9 mouse cellular contexts compared by ENCODE assay signal in the genomic region with DNA sequence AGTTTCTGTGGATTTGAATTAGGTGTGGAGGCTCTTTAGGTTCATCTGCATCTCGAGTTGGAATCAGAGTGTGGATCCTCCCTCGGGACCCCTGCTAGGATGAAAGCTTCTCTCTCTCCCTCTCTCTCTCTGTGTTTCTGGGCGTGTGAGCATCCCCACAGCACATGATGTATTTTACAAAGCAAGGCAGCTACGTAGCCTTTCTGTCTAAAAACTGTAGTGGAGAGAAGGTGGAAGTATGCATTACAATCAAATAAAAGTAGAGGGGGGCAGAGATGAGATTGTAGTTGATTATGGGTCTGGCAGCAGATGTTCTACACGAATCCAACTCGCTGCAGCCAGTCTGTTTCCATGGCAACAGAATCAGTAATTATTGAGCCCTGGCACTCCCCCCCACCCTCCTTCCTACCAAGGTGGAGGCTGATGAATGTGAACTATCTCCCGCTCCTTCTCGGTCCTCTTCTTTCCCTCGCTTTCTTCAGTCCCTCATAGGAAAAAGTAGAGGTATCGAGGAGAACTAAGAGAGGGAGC.
DNase-seq lines count a peak whose midpoint lies in the region; ATAC-seq and TF ChIP-seq lines count a peak whose summit lies in the region.
"Had no signal": no experiment of that assay in that cellular context is flagged by ENCODE, and none has a peak within 500 bp of the region (broad histone marks: within the 10 kb centered on the region; RNA-seq: fewer than 3 reads in every experiment).

No protein-coding gene starts in this region.

- 11% methylated on average over 10 of the region's 10 CpGs for WGBS in forebrain, postnatal 0 days

- in situ Hi-C loops in ES-E14 (cut with MboI; ENCODE audit: low sequenced_read_pairs in 2 of 2, unreplicated experiment in 2 of 2) = no loop called here

- H3K27me3 ChIP-seq in forebrain, postnatal 0 days (ENCODE audit: insufficient read depth, low read length) = no peaks in the 10 kb centered on the region

- DNase-seq in ES-E14 (ENCODE audit: low read depth, low spot score) (peak; percentile 17), adipocyte (ENCODE audit: low spot score) (no peak)
- peak; percentile 73 for DNase-seq in cerebellum, adult 9-10 months
- DNase-seq in forebrain, postnatal 0 days = peak; percentile 86
- DNase-seq in mesoderm, embryonic 11.5 days (ENCODE audit: low read depth, low spot score) = peak; percentile 49
- DNase-seq in urinary bladder, postnatal 25 days (ENCODE audit: low spot score) = no peak
- DNase-seq in c-Kit-positive CD71-positive TER-119-positive erythroid progenitor cells, embryonic 14.5 days (ENCODE audit: low spot score) = no peak

- H3K9me3 ChIP-seq in ES-E14 (ENCODE audit: control insufficient read depth, insufficient read depth, low read depth, low read length) = no peaks in the 10 kb centered on the region
- H3K9me3 ChIP-seq in forebrain, postnatal 0 days (ENCODE audit: low read length) = no peaks in the 10 kb centered on the region

- H3K4me1 ChIP-seq in ES-E14 (ENCODE audit: control insufficient read depth in 2 of 2, insufficient read depth in 2 of 2, low read length in 2 of 2, poor library complexity in 1 of 2) = peaks cover 0 to 2% of the 10 kb centered on the region in 2 experiments; a peak in 2 of 4 replicates
- 0 out of 2 replicates have a peak, but pooled peaks cover 9% of the 10 kb centered on the region for H3K4me1 ChIP-seq in forebrain, postnatal 0 days (ENCODE audit: insufficient read depth)

- ATAC-seq in forebrain, postnatal 0 days = peak; percentile 81
- ATAC-seq in megakaryocyte-erythroid progenitor cell, adult 5-6 weeks (replicated peaks; ENCODE audit: low FRiP score, low TSS enrichment, poor library complexity, severe bottlenecking) = no peak
- ATAC-seq: intestine, postnatal 0 days had no signal

- no peak for TF ChIP-seq CTCF in forebrain, postnatal 0 days (IDR thresholded peaks at IDR 0.05; ENCODE audit: low read depth)

- no peaks in the 10 kb centered on the region for H3K36me3 ChIP-seq in ES-E14 (ENCODE audit: control insufficient read depth, insufficient read depth, low read length, poor library complexity, severe bottlenecking)
- no peaks in the 10 kb centered on the region for H3K36me3 ChIP-seq in forebrain, postnatal 0 days (ENCODE audit: insufficient read depth)

- no peak overlapping the region for H3K9ac ChIP-seq in ES-E14 (ENCODE audit: insufficient read depth, low read depth, low read length, poor library complexity, severe bottlenecking)
- H3K9ac ChIP-seq in forebrain, postnatal 0 days = peak overlapping the region; percentile 57

- peak overlapping the region; percentile 54 for H3K4me2 ChIP-seq in forebrain, postnatal 0 days (ENCODE audit: low read depth)

- no peak overlapping the region for H3K4me3 ChIP-seq in ES-E14 (ENCODE audit: insufficient read depth in 1 of 2, low read depth in 1 of 2, low read length in 2 of 2, poor library complexity in 1 of 2, severe bottlenecking in 1 of 2)
- peak overlapping the region; percentile 52 for H3K4me3 ChIP-seq in forebrain, postnatal 0 days (ENCODE audit: low read depth, low read length)

- H3K27ac ChIP-seq in ES-E14 (ENCODE audit: insufficient read depth, low read depth, low read length, poor library complexity, severe bottlenecking) = no peak overlapping the region
- peak overlapping the region; percentile 83 for H3K27ac ChIP-seq in forebrain, postnatal 0 days (ENCODE audit: low read depth, low read length)

TF ChIP-seq in ES-E14, 5 proteins besides CTCF, POLR2A, EP300 and RAD21:
- TF ChIP-seq ZNF384 (IDR thresholded peaks at IDR 0.05; ENCODE audit: low read depth, low read length) (no peak), CHD2 (IDR thresholded peaks at IDR 0.05; ENCODE audit: low read depth, low read length) (no peak), ZC3H11A (IDR thresholded peaks at IDR 0.05; ENCODE audit: borderline replicate concordance, low read depth, low read length) (no peak), MAFK (IDR thresholded peaks at IDR 0.05; ENCODE audit: insufficient read depth, low read depth, low read length) (no peak), HCFC1 (IDR thresholded peaks at IDR 0.05; ENCODE audit: borderline replicate concordance, insufficient read depth, low read length) (no peak)

Comparison
In these comparisons a context has a peak if more than half of its experiments do, and no peak if none do; other contexts are left out.
1. DNase-seq: peak in ES-E14 (single experiment), cerebellum, adult 9-10 months (single experiment), forebrain, postnatal 0 days (single experiment) and mesoderm, embryonic 11.5 days (single experiment); none in adipocyte (single experiment), urinary bladder, postnatal 25 days (single experiment) and c-Kit-positive CD71-positive TER-119-positive erythroid progenitor cells, embryonic 14.5 days (single experiment).